Mouse (Mus musculus) mouse trophoblast stem cell (cell line): ENCODE measurements around the gene S1pr5.
"Not testable (repeated sequence)": the region's sequence is repeated elsewhere in the genome, so short reads cannot be mapped to it uniquely, and the experiment has no call there.

Experiments used
- in situ Hi-C, 2 experiments: fragments of 300-500 bp; cut with MseI, MboI; formaldehyde crosslinking; loops; 2 replicates in 1 of 2; 3 replicates in 1 of 2; pipeline ENCODE4 v1.15.1; 2025

Gene S1pr5

GRCm38 (mm10) chr9:21204528-21205272 lies 43.5 kb downstream of the S1pr5 start:
- in situ Hi-C loops, result no loop called here

GRCm38 (mm10) chr9:21204156-21204527 lies 44.1 kb downstream of the S1pr5 start:
- in situ Hi-C loops, result no loop called here

- in situ Hi-C loops, result no loop called here
These were observed 49.3 kb downstream of the S1pr5 start for GRCm38 (mm10) chr9:21198960-21199359.

- in situ Hi-C loops, result no loop called here
These were observed 50.3 kb downstream of the S1pr5 start for GRCm38 (mm10) chr9:21197981-21198380.

- in situ Hi-C loops, result no loop called here
These were observed 51.5 kb downstream of the S1pr5 start for GRCm38 (mm10) chr9:21196521-21197433.

GRCm38 (mm10) chr9:21195736-21196505 lies 52.3 kb downstream of the S1pr5 start:
- in situ Hi-C loops, result not testable (repeated sequence)

- in situ Hi-C loops, result no loop called here
These were observed 53.3 kb downstream of the S1pr5 start for GRCm38 (mm10) chr9:21194787-21195493.

GRCm38 (mm10) chr9:21193786-21194185 lies 54.5 kb downstream of the S1pr5 start:
- in situ Hi-C loops, result no loop called here
